Mouse (Mus musculus) intestine, embryonic 16.5 days (tissue): Measurements from ENCODE around the gene Ncf2. TPM values are rescaled to one million over a fixed set of nuclear protein-coding genes. Genes with fewer than 3 reads are reported as not detected.
"Not testable (repeated sequence)": the region's sequence is repeated elsewhere in the genome, so short reads cannot be mapped to it uniquely, and the experiment has no call there.

Experiments used
- ATAC-seq: fragments of 200-750 bp; cut with Nextera tagmentation; 2 replicates; pipeline ENCODE4 v1.8.0; 2017; ENCODE audit warnings: moderate TSS enrichment, moderate library complexity
- H3K27ac ChIP-seq: fragments of 300-500 bp; sonication (generic); 2 replicates; pipeline ENCODE4 v1.5.1; 2014; ENCODE audit warnings: mild to moderate bottlenecking, low read length
- H3K27me3 ChIP-seq: fragments of 300-500 bp; sonication (generic); replicated peaks from 2 replicates; pipeline ENCODE4 v1.6.1; 2014; ENCODE audit warnings: low read length, control low read depth, mixed read lengths; ENCODE audit not compliant: control insufficient read depth, insufficient read depth
- H3K36me3 ChIP-seq: fragments of 300-500 bp; sonication (generic); 2 replicates; pipeline ENCODE4 v1.6.1; 2014; ENCODE audit warnings: low read length, control low read depth; ENCODE audit not compliant: control insufficient read depth, insufficient read depth
- H3K4me1 ChIP-seq: fragments of 300-500 bp; sonication (generic); 2 replicates; pipeline ENCODE4 v1.6.1; 2014; ENCODE audit warnings: low read length, control low read depth, mixed read lengths; ENCODE audit not compliant: control insufficient read depth, insufficient read depth
- H3K4me2 ChIP-seq: fragments of 300-500 bp; sonication (generic); 2 replicates; pipeline ENCODE4 v1.6.1; 2014; ENCODE audit warnings: low read depth, low read length, control low read depth
- H3K4me3 ChIP-seq: fragments of 300-500 bp; sonication (generic); 2 replicates; pipeline ENCODE4 v1.5.1; 2014; ENCODE audit warnings: mild to moderate bottlenecking, low read length
- H3K9ac ChIP-seq: fragments of 300-500 bp; sonication (generic); 2 replicates; pipeline ENCODE4 v1.6.1; 2014; ENCODE audit warnings: low read depth, low read length
- H3K9me3 ChIP-seq: fragments of 300-500 bp; sonication (generic); 2 replicates; pipeline ENCODE4 v1.6.1; 2016; ENCODE audit warnings: low read length, control low read depth; ENCODE audit not compliant: control insufficient read depth
- WGBS: fragments of 180-500 bp; shearing (Covaris S2); extraction: QIAGEN DNeasy Blood & Tissue Kit; methylation state at CpG from one replicate; pipeline ENCODE4 v1.1.7; 2014; 5-methylcytosine and 5-hydroxymethylcytosine counted together
- polyA plus RNA-seq: library from polyadenylated mRNA; unstranded; fragments of >200 nt; fragmentation: Nextera tagmentation; extraction: Ambion mirVana; gene quantifications from 2 replicates; pipeline ENCODE4 v1.2.1, GENCODE M21; 2015

Ncf2 gene
- 10.6 and 13.0 TPM in 2 replicates for polyA plus RNA-seq

GRCm38 (mm10) chr1:152799897-152800296 lies at the start of gene Ncf2:
Ncf2 (plus strand) TSS chr1:152800194.
- no peak within 1 kb of the TSS for H3K9ac ChIP-seq
- peak; percentile 86 for ATAC-seq
- H3K4me2 ChIP-seq: no peak within 1 kb of the TSS
- H3K4me1 ChIP-seq: peaks cover 11% of the 10 kb centered on the region
- H3K36me3 ChIP-seq: no peaks in the 10 kb centered on the region
- WGBS: 21% methylated on average over 2 of the region's 2 CpGs
- H3K27me3 ChIP-seq: no peaks in the 10 kb centered on the region
- no peaks in the 10 kb centered on the region for H3K9me3 ChIP-seq
- no peak within 1 kb of the TSS for H3K4me3 ChIP-seq
- H3K27ac ChIP-seq: peak within 1 kb of the TSS; percentile 46; the same call in 1 of the 2 replicates

GRCm38 (mm10) chr1:152750312-152750965 lies 49.6 kb upstream of the Ncf2 start, which contains the start of gene Apobec4:
Apobec4 (plus strand) TSS chr1:152750551.
- Histone ChIP-seq H3K36me3 (no peaks in the 10 kb centered on the region), H3K9ac (no peak within 1 kb of the TSS), H3K27ac (no peak within 1 kb of the TSS), H3K4me1 (peaks cover 6% of the 10 kb centered on the region; the same call in 1 of the 2 replicates), H3K4me3 (no peak within 1 kb of the TSS), H3K4me2 (no peak within 1 kb of the TSS), H3K9me3 (no peaks in the 10 kb centered on the region), H3K27me3 (no peaks in the 10 kb centered on the region)
- WGBS: 62% methylated on average over 13 of the region's 13 CpGs
- 0 out of 2 replicates have a peak, but pooled peaks have one; percentile 36 for ATAC-seq

- Histone ChIP-seq H3K9ac (no peak overlapping the region), H3K4me3 (no peak overlapping the region), H3K4me2 (no peak overlapping the region), H3K9me3 (no peaks in the 10 kb centered on the region), H3K4me1 (no peaks in the 10 kb centered on the region), H3K27me3 (0 out of 2 replicates have a peak, but pooled peaks cover 2% of the 10 kb centered on the region), H3K36me3 (no peaks in the 10 kb centered on the region), H3K27ac (no peak overlapping the region)
- ATAC-seq: no peak
- WGBS: 76% methylated on average over 2 of the region's 2 CpGs
Observed at GRCm38 (mm10) chr1:152761791-152762190, 38.2 kb upstream of the Ncf2 start.

- ATAC-seq: peak; percentile 99
- peak within 1 kb of the TSS; percentile 98 for H3K4me3 ChIP-seq
- peak within 1 kb of the TSS; percentile 91 for H3K4me2 ChIP-seq
- peak within 1 kb of the TSS; percentile 98 for H3K9ac ChIP-seq
- H3K27me3 ChIP-seq: 0 out of 2 replicates have a peak, but pooled peaks cover 2% of the 10 kb centered on the region
- under 1% methylated on average over 79 of the region's 86 CpGs for WGBS
- no peaks in the 10 kb centered on the region for H3K9me3 ChIP-seq
- peak within 1 kb of the TSS; percentile 92 for H3K27ac ChIP-seq
- H3K4me1 ChIP-seq: peaks cover 4% of the 10 kb centered on the region; the same call in 1 of the 2 replicates
- H3K36me3 ChIP-seq: peaks cover 3% of the 10 kb centered on the region
Observed at GRCm38 (mm10) chr1:152766032-152766772, 33.8 kb upstream of the Ncf2 start, which contains the start of the genes Rgl1 and Arpc5. Rgl1 (minus strand) TSS chr1:152766351. Arpc5 (plus strand) TSS chr1:152766542.

GRCm38 (mm10) chr1:152766804-152767748 lies 32.9 kb upstream of the Ncf2 start:
- H3K4me2 ChIP-seq: peak overlapping the region; percentile 59
- under 1% methylated on average over 55 of the region's 60 CpGs for WGBS

GRCm38 (mm10) chr1:152767749-152768488 lies 32.1 kb upstream of the Ncf2 start:
- no peak overlapping the region for H3K9ac ChIP-seq
- peak overlapping the region; percentile 47 for H3K4me2 ChIP-seq
- 6% methylated on average over 5 of the region's 5 CpGs for WGBS
- peaks cover 4% of the 10 kb centered on the region; the same call in 1 of the 2 replicates for H3K4me1 ChIP-seq
- H3K9me3 ChIP-seq: no peaks in the 10 kb centered on the region
- 0 out of 2 replicates have a peak, but pooled peaks cover 2% of the 10 kb centered on the region for H3K27me3 ChIP-seq
- peak; percentile 27 for ATAC-seq
- H3K36me3 ChIP-seq: peaks cover 3% of the 10 kb centered on the region
- H3K4me3 ChIP-seq: peak overlapping the region; percentile 29
- H3K27ac ChIP-seq: no peak overlapping the region

More at GRCm38 (mm10) chr1:152766804-152767748, 32.9 kb upstream of the Ncf2 start:
- peak; percentile 69 for ATAC-seq
- Histone ChIP-seq H3K4me1 (peaks cover 4% of the 10 kb centered on the region; the same call in 1 of the 2 replicates), H3K27me3 (0 out of 2 replicates have a peak, but pooled peaks cover 2% of the 10 kb centered on the region), H3K9ac (peak overlapping the region; percentile 98), H3K27ac (peak overlapping the region; percentile 92), H3K9me3 (no peaks in the 10 kb centered on the region), H3K36me3 (peaks cover 3% of the 10 kb centered on the region), H3K4me3 (peak overlapping the region; percentile 98)

- Histone ChIP-seq H3K4me2 (no peak overlapping the region), H3K27me3 (no peaks in the 10 kb centered on the region), H3K9ac (no peak overlapping the region), H3K27ac (no peak overlapping the region), H3K36me3 (peaks cover 6% of the 10 kb centered on the region), H3K9me3 (no peaks in the 10 kb centered on the region), H3K4me1 (peaks cover 4% of the 10 kb centered on the region; the same call in 1 of the 2 replicates), H3K4me3 (no peak overlapping the region)
- no peak for ATAC-seq
- 89% methylated on average over 9 of the region's 9 CpGs for WGBS
Observed at GRCm38 (mm10) chr1:152771016-152771415, 29.0 kb upstream of the Ncf2 start.

GRCm38 (mm10) chr1:152774601-152775000 lies 25.4 kb upstream of the Ncf2 start:
- ATAC-seq, H3K36me3 ChIP-seq: not testable (repeated sequence)

More at GRCm38 (mm10) chr1:152774601-152775000, 25.4 kb upstream of the Ncf2 start:
- not testable (repeated sequence) for H3K27ac ChIP-seq, H3K9me3 ChIP-seq, H3K4me3 ChIP-seq, H3K27me3 ChIP-seq, H3K4me2 ChIP-seq, H3K4me1 ChIP-seq, H3K9ac ChIP-seq
- WGBS: 82% methylated on average over 3 of the region's 3 CpGs
